Mouse (Mus musculus) midbrain, postnatal 0 days (tissue): ENCODE measurements around the gene Grap2. TPM values are rescaled to one million over a fixed set of nuclear protein-coding genes. Genes with fewer than 3 reads are reported as not detected.

Experiments
- ATAC-seq: fragments of 200-750 bp; cut with Nextera tagmentation; 2 replicates; pipeline ENCODE4 v1.8.0; 2017; ENCODE audit warnings: moderate number of reproducible peaks, mild to moderate bottlenecking, moderate TSS enrichment, moderate library complexity; ENCODE audit not compliant: low FRiP score
- DNase-seq: peaks from one replicate; pipeline ENCODE4 v3.0.0-alpha.2; 2015; ENCODE audit warnings: low spot score
- H3K27ac ChIP-seq: fragments of 300-500 bp; sonication (generic); 2 replicates; pipeline ENCODE4 v1.5.1; 2014; ENCODE audit warnings: low read depth, mild to moderate bottlenecking, low read length, mixed read lengths
- H3K27me3 ChIP-seq: fragments of 300-500 bp; sonication (generic); 2 replicates; pipeline ENCODE4 v1.6.1; 2014; ENCODE audit warnings: low read length, control low read depth, mixed read lengths; ENCODE audit not compliant: insufficient read depth
- H3K36me3 ChIP-seq: fragments of 300-500 bp; sonication (generic); 2 replicates; pipeline ENCODE4 v1.6.1; 2014; ENCODE audit warnings: low read length, control low read depth, mixed read lengths; ENCODE audit not compliant: insufficient read depth
- H3K4me1 ChIP-seq: fragments of 300-500 bp; sonication (generic); 2 replicates; pipeline ENCODE4 v1.6.1; 2014; ENCODE audit warnings: mild to moderate bottlenecking, control low read depth, antibody characterized with exemption, low read length, mixed read lengths; ENCODE audit not compliant: insufficient read depth
- H3K4me2 ChIP-seq: fragments of 300-500 bp; sonication (generic); 2 replicates; pipeline ENCODE4 v1.6.1; 2014; ENCODE audit warnings: low read depth, mild to moderate bottlenecking, low read length, mixed read lengths; ENCODE audit not compliant: poor library complexity, severe bottlenecking
- H3K4me3 ChIP-seq: fragments of 300-500 bp; sonication (generic); 2 replicates; pipeline ENCODE4 v1.5.1; 2014; ENCODE audit warnings: low read depth, mild to moderate bottlenecking, low read length, moderate library complexity
- H3K9ac ChIP-seq: fragments of 300-500 bp; sonication (generic); replicated peaks from 2 replicates; pipeline ENCODE4 v1.6.1; 2014; ENCODE audit warnings: mild to moderate bottlenecking, low read length, moderate library complexity, mixed read lengths; ENCODE audit not compliant: poor library complexity, severe bottlenecking
- H3K9me3 ChIP-seq: fragments of 300-500 bp; sonication (generic); 2 replicates; pipeline ENCODE4 v1.6.1; 2016; ENCODE audit warnings: low read length, control low read depth
- CTCF ChIP-seq: IDR thresholded peaks from 2 replicates; pipeline ENCODE4 v1.5.1; 2016; ENCODE audit warnings: antibody characterized with exemption, mild to moderate bottlenecking
- WGBS: fragments of 180-500 bp; shearing (Covaris S2); extraction: QIAGEN DNeasy Blood & Tissue Kit; methylation state at CpG from one replicate; pipeline ENCODE4 v1.1.7; 2014; 5-methylcytosine and 5-hydroxymethylcytosine counted together
- polyA plus RNA-seq: library from polyadenylated mRNA; unstranded; fragments of >200 nt; fragmentation: Nextera tagmentation; extraction: Ambion mirVana; gene quantifications from 2 replicates; pipeline ENCODE4 v1.2.1, GENCODE M21; 2015
- total RNA-seq: library from RNA; depleted of rRNA; stranded (reverse); fragments of >200 nt; gene quantifications from 2 replicates; pipeline ENCODE4 v1.2.3, GENCODE M21; 2014

Grap2 gene
- total and polyA plus RNA-seq, 2 experiments from 2014 or later = 0.07 to 0.66 TPM

- WGBS = 83% methylated on average over 4 of the region's 4 CpGs
- Histone ChIP-seq H3K27ac (no peak overlapping the region), H3K4me1 (peaks cover 5% of the 10 kb centered on the region; the same call in 1 of the 2 replicates), H3K4me2 (no peak overlapping the region), H3K9ac (no peak overlapping the region), H3K9me3 (no peaks in the 10 kb centered on the region), H3K27me3 (no peaks in the 10 kb centered on the region), H3K36me3 (no peaks in the 10 kb centered on the region), H3K4me3 (no peak overlapping the region)
- ATAC-seq (no peak), DNase-seq (no peak)
- TF ChIP-seq CTCF = no peak
Measured at GRCm38 (mm10) chr15:80599843-80600242, 27.4 kb downstream of the Grap2 start.

- no peak overlapping the region for H3K27ac ChIP-seq
- no peak for DNase-seq
- WGBS = 34% methylated on average over 7 of the region's 7 CpGs
- H3K9me3 ChIP-seq = no peaks in the 10 kb centered on the region
- peaks cover 5% of the 10 kb centered on the region; the same call in 1 of the 2 replicates for H3K4me1 ChIP-seq
- no peak for ATAC-seq
- no peaks in the 10 kb centered on the region for H3K27me3 ChIP-seq
- H3K4me3 ChIP-seq = no peak overlapping the region
- H3K9ac ChIP-seq = no peak overlapping the region
- H3K4me2 ChIP-seq = no peak overlapping the region
- no peaks in the 10 kb centered on the region for H3K36me3 ChIP-seq
- no peak for TF ChIP-seq CTCF
Measured at GRCm38 (mm10) chr15:80601456-80601855, 29.1 kb downstream of the Grap2 start.

GRCm38 (mm10) chr15:80602487-80602886, 30.1 kb downstream of the Grap2 start:
- Histone ChIP-seq H3K27me3 (no peaks in the 10 kb centered on the region), H3K4me3 (no peak overlapping the region), H3K9me3 (no peaks in the 10 kb centered on the region), H3K4me2 (no peak overlapping the region), H3K36me3 (no peaks in the 10 kb centered on the region), H3K9ac (no peak overlapping the region), H3K27ac (no peak overlapping the region), H3K4me1 (peaks cover 5% of the 10 kb centered on the region; the same call in 1 of the 2 replicates)
- WGBS = 39% methylated on average over 7 of the region's 7 CpGs
- ATAC-seq = no peak
- DNase-seq = no peak
- TF ChIP-seq CTCF = no peak

- WGBS = 90% methylated on average over 6 of the region's 6 CpGs
- TF ChIP-seq CTCF = no peak
- peaks cover 5% of the 10 kb centered on the region; the same call in 1 of the 2 replicates for H3K4me1 ChIP-seq
- no peaks in the 10 kb centered on the region for H3K27me3 ChIP-seq
- H3K27ac ChIP-seq = no peak overlapping the region
- H3K4me3 ChIP-seq = no peak overlapping the region
- H3K9me3 ChIP-seq = no peaks in the 10 kb centered on the region
- no peak for ATAC-seq
- no peak for DNase-seq
- no peaks in the 10 kb centered on the region for H3K36me3 ChIP-seq
- H3K4me2 ChIP-seq = no peak overlapping the region
- H3K9ac ChIP-seq = no peak overlapping the region
Measured at GRCm38 (mm10) chr15:80604026-80604425, 31.6 kb downstream of the Grap2 start.

- H3K9me3 ChIP-seq = no peaks in the 10 kb centered on the region
- no peaks in the 10 kb centered on the region for H3K27me3 ChIP-seq
- no peak for DNase-seq
- no peak overlapping the region for H3K9ac ChIP-seq
- no peaks in the 10 kb centered on the region for H3K36me3 ChIP-seq
- H3K4me3 ChIP-seq = no peak overlapping the region
- ATAC-seq = no peak
- no peak for TF ChIP-seq CTCF
- H3K4me2 ChIP-seq = no peak overlapping the region
- WGBS = 90% methylated on average over 3 of the region's 3 CpGs
- no peaks in the 10 kb centered on the region for H3K4me1 ChIP-seq
- H3K27ac ChIP-seq = no peak overlapping the region
Measured at GRCm38 (mm10) chr15:80607970-80608369, 35.6 kb downstream of the Grap2 start.

- no peak overlapping the region for H3K27ac ChIP-seq
- H3K9ac ChIP-seq = no peak overlapping the region
- TF ChIP-seq CTCF = no peak
- no peaks in the 10 kb centered on the region for H3K9me3 ChIP-seq
- no peaks in the 10 kb centered on the region for H3K27me3 ChIP-seq
- ATAC-seq = no peak
- H3K4me2 ChIP-seq = no peak overlapping the region
- WGBS = 87% methylated on average over 2 of the region's 2 CpGs
- no peaks in the 10 kb centered on the region for H3K4me1 ChIP-seq
- H3K36me3 ChIP-seq = no peaks in the 10 kb centered on the region
- H3K4me3 ChIP-seq = no peak overlapping the region
- DNase-seq = no peak
Measured at GRCm38 (mm10) chr15:80610335-80610734, 37.9 kb downstream of the Grap2 start.
